In genomic region chr17:48119656-48120055, GRCm38 (mm10) we compare ENCODE assay signal across 9 mouse cellular contexts. TPM values are rescaled to one million over a fixed set of nuclear protein-coding genes. Genes with fewer than 3 reads are reported as not detected.
DNase-seq lines count a peak whose midpoint lies in the region; ATAC-seq lines count a peak whose summit lies in the region.
"Had no signal": no experiment of that assay in that cellular context is flagged by ENCODE, and none has a peak within 500 bp of the region (broad histone marks: within the 10 kb centered on the region; RNA-seq: fewer than 3 reads in every experiment).

No protein-coding gene starts in this region.

- WGBS in lung, embryonic 16.5 days: 25% methylated on average over 3 of the region's 3 CpGs

- no peak overlapping the region for H3K9ac ChIP-seq in lung, embryonic 16.5 days (ENCODE audit: low read length)
- H3K9ac ChIP-seq: heart, embryonic 15.5 days had no signal

- H3K4me1 ChIP-seq in lung, embryonic 16.5 days (replicated peaks; ENCODE audit: control insufficient read depth, insufficient read depth, low read length): no peaks in the 10 kb centered on the region
- H3K4me1 ChIP-seq: heart, embryonic 15.5 days had no signal

- no peaks in the 10 kb centered on the region for H3K36me3 ChIP-seq in lung, embryonic 16.5 days (ENCODE audit: control insufficient read depth, insufficient read depth, low read length)
- H3K36me3 ChIP-seq: heart, embryonic 15.5 days had no signal

- H3K27ac ChIP-seq in lung, embryonic 16.5 days (ENCODE audit: low read length): no peak overlapping the region
- H3K27ac ChIP-seq: heart, embryonic 15.5 days had no signal

- H3K4me3 ChIP-seq in lung, embryonic 16.5 days (ENCODE audit: low read length): no peak overlapping the region
- H3K4me3 ChIP-seq: heart, embryonic 15.5 days had no signal

- no peak overlapping the region for H3K4me2 ChIP-seq in lung, embryonic 16.5 days (ENCODE audit: low read depth, low read length)
- H3K4me2 ChIP-seq: heart, embryonic 15.5 days had no signal

- peak; percentile 69 for DNase-seq in adrenal gland, adult 2 months
- DNase-seq in embryo, embryonic 10.5 days (ENCODE audit: low spot score): peak; percentile 90
- peak; percentile 65 to 79 for DNase-seq in gastrocnemius, postnatal 4 days (ENCODE audit: low spot score in 2 of 2)
- peak; percentile 90 to 93 for DNase-seq in kidney, postnatal 4 days
- peak; percentile 84 for DNase-seq in retina, postnatal 1 day
- DNase-seq in urinary bladder, postnatal 14 days (ENCODE audit: low spot score): peak; percentile 83

- H3K27me3 ChIP-seq in lung, embryonic 16.5 days (ENCODE audit: control insufficient read depth, insufficient read depth, low read depth, low read length): no peaks in the 10 kb centered on the region
- H3K27me3 ChIP-seq: heart, embryonic 15.5 days had no signal

- H3K9me3 ChIP-seq in lung, embryonic 16.5 days (ENCODE audit: control insufficient read depth, low read length): no peaks in the 10 kb centered on the region
- H3K9me3 ChIP-seq: heart, embryonic 15.5 days had no signal

- ATAC-seq in CD4-positive, CD25-positive, alpha-beta regulatory T cell, adult 4 months: peak; percentile 47
- ATAC-seq in lung, embryonic 16.5 days (ENCODE audit: low read depth): peak; percentile 61; the same call in 1 of the 2 replicates

RNA-seq across cellular contexts. Expression of gene 9830107B12Rik, which starts 26.4 kb away (rescaled TPM):
- polyA plus RNA-seq in CD4-positive, CD25-positive, alpha-beta regulatory T cell, adult 4 months (2017; shearing (Covaris generic)): not detected
- total RNA-seq in adrenal gland, adult 2 months (2021): not detected
- polyA plus RNA-seq in adrenal gland, adult 2 months (2012; rRNA removed): not detected in 2 replicates
- total RNA-seq in gastrocnemius, postnatal 4 days (2021): under 1 TPM; 0.10 to 0.13 TPM
- not detected in 2 replicates for polyA plus RNA-seq in lung, embryonic 16.5 days (2015; fragmentation: Nextera tagmentation; extraction: Ambion mirVana)
- polyA plus RNA-seq: heart, embryonic 15.5 days had no signal

RNA-seq across cellular contexts. Expression of gene 1700067P10Rik, which starts 30.5 kb away (rescaled TPM):
- polyA plus RNA-seq in CD4-positive, CD25-positive, alpha-beta regulatory T cell, adult 4 months (2017; shearing (Covaris generic)): not detected
- total RNA-seq in adrenal gland, adult 2 months (2021): not detected
- not detected in 2 replicates for polyA plus RNA-seq in adrenal gland, adult 2 months (2012; rRNA removed)
- not detected for total RNA-seq in gastrocnemius, postnatal 4 days (2021)
- not detected in 2 replicates for polyA plus RNA-seq in lung, embryonic 16.5 days (2015; fragmentation: Nextera tagmentation; extraction: Ambion mirVana)
- polyA plus RNA-seq: heart, embryonic 15.5 days had no signal

RNA-seq across cellular contexts. Expression of gene A530064D06Rik, which starts 47.4 kb away (rescaled TPM):
- not detected for polyA plus RNA-seq in CD4-positive, CD25-positive, alpha-beta regulatory T cell, adult 4 months (2017; shearing (Covaris generic))
- not detected for total RNA-seq in adrenal gland, adult 2 months (2021)
- polyA plus RNA-seq in adrenal gland, adult 2 months (2012; rRNA removed): 0.08 and 0.68 TPM in 2 replicates
- under 1 TPM in 1 of 2 experiments, not detected in 1; 0.15 TPM for total RNA-seq in gastrocnemius, postnatal 4 days (2021)
- 0.36 TPM in 1 of 2 replicates, not detected in the other for polyA plus RNA-seq in lung, embryonic 16.5 days (2015; fragmentation: Nextera tagmentation; extraction: Ambion mirVana)
- polyA plus RNA-seq: heart, embryonic 15.5 days had no signal
